In the genomic region with DNA sequence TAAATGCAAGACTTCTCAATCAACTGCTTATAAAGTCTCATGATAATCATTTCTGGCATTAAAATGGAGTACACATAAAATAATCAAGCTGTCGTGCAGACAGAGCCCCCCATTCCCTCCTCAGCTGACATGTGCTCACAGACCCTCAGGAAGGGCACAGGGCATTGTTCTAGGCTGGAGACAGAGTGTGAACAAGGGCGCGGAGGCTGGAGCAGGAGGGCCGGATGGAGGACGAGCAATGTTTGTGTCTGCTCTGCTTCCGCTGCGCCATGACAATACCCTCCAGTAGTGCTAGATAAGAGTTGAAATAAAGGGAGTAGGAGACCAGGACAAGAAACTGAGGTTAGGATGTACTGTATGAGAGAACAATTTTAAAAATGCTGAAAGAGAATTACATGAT, we compare ENCODE assay signal across 29 mouse cellular contexts. TPM values are rescaled to one million over a fixed set of nuclear protein-coding genes. Genes with fewer than 3 reads are reported as not detected.
DNase-seq lines count a peak whose midpoint lies in the region; ATAC-seq and TF ChIP-seq lines count a peak whose summit lies in the region.
"Had no signal": no experiment of that assay in that cellular context is flagged by ENCODE, and none has a peak within 500 bp of the region (broad histone marks: within the 10 kb centered on the region; RNA-seq: fewer than 3 reads in every experiment).

No protein-coding gene starts in this region.

- H3K27ac ChIP-seq in forebrain, embryonic 13.5 days: no peak overlapping the region
- H3K27ac ChIP-seq in forebrain, embryonic 12.5 days: no peak overlapping the region
- no peak overlapping the region for H3K27ac ChIP-seq in lung, postnatal 0 days (ENCODE audit: low read length)
- no peak overlapping the region for H3K27ac ChIP-seq in kidney, embryonic 14.5 days (ENCODE audit: low read depth, low read length)
- H3K27ac ChIP-seq: embryonic facial prominence, embryonic 12.5 days; hindbrain, embryonic 13.5 days; liver, embryonic 12.5 days; stomach, embryonic 15.5 days had no signal

- H3K4me1 ChIP-seq in forebrain, embryonic 13.5 days: peaks cover 28% of the 10 kb centered on the region
- peaks cover 14% of the 10 kb centered on the region for H3K4me1 ChIP-seq in forebrain, embryonic 12.5 days
- H3K4me1 ChIP-seq in lung, postnatal 0 days (ENCODE audit: insufficient read depth, low read depth, low read length): no peaks in the 10 kb centered on the region
- H3K4me1 ChIP-seq in kidney, embryonic 14.5 days (ENCODE audit: control insufficient read depth, insufficient read depth, low read length): peaks cover 8% of the 10 kb centered on the region

- ATAC-seq in forebrain, embryonic 13.5 days: peak; percentile 48; the same call in 1 of the 2 replicates
- no peak for ATAC-seq in forebrain, embryonic 12.5 days (ENCODE audit: low FRiP score)
- ATAC-seq in lung, postnatal 0 days: peak; percentile 45; the same call in 1 of the 2 replicates
- no peak for ATAC-seq in megakaryocyte-erythroid progenitor cell, adult 5-6 weeks (replicated peaks; ENCODE audit: low FRiP score, low TSS enrichment, poor library complexity, severe bottlenecking)
- ATAC-seq in kidney, embryonic 14.5 days (ENCODE audit: low FRiP score, low TSS enrichment): no peak
- ATAC-seq: intestine, embryonic 16.5 days; liver, embryonic 12.5 days; midbrain, embryonic 16.5 days had no signal

- WGBS in forebrain, embryonic 13.5 days: 70% methylated on average over 7 of the region's 7 CpGs
- 72% methylated on average over 7 of the region's 7 CpGs for WGBS in forebrain, embryonic 12.5 days
- 49% methylated on average over 7 of the region's 7 CpGs for WGBS in lung, postnatal 0 days
- 81% methylated on average over 7 of the region's 7 CpGs for WGBS in kidney, embryonic 14.5 days

- H3K4me2 ChIP-seq in forebrain, embryonic 13.5 days: no peak overlapping the region
- H3K4me2 ChIP-seq in forebrain, embryonic 12.5 days: no peak overlapping the region
- no peak overlapping the region for H3K4me2 ChIP-seq in lung, postnatal 0 days (replicated peaks; ENCODE audit: low read depth, low read length)
- no peak overlapping the region for H3K4me2 ChIP-seq in kidney, embryonic 14.5 days (replicated peaks; ENCODE audit: low read depth, low read length)
- H3K4me2 ChIP-seq: embryonic facial prominence, embryonic 12.5 days; heart, embryonic 11.5 days; hindbrain, embryonic 13.5 days; liver, embryonic 12.5 days; midbrain, embryonic 11.5 days; stomach, embryonic 15.5 days had no signal

- H3K9ac ChIP-seq in forebrain, embryonic 13.5 days: no peak overlapping the region
- H3K9ac ChIP-seq in forebrain, embryonic 12.5 days: no peak overlapping the region
- H3K9ac ChIP-seq in lung, postnatal 0 days (replicated peaks; ENCODE audit: low read depth): no peak overlapping the region
- H3K9ac ChIP-seq in kidney, embryonic 14.5 days (ENCODE audit: low read depth, low read length): no peak overlapping the region
- H3K9ac ChIP-seq: embryonic facial prominence, embryonic 12.5 days; hindbrain, embryonic 13.5 days; liver, embryonic 12.5 days; liver, postnatal 0 days; stomach, embryonic 15.5 days had no signal

- no peaks in the 10 kb centered on the region for H3K9me3 ChIP-seq in forebrain, embryonic 13.5 days (replicated peaks)
- H3K9me3 ChIP-seq in forebrain, embryonic 12.5 days: no peaks in the 10 kb centered on the region
- no peaks in the 10 kb centered on the region for H3K9me3 ChIP-seq in lung, postnatal 0 days (ENCODE audit: low read length)
- H3K9me3 ChIP-seq in kidney, embryonic 14.5 days (ENCODE audit: control insufficient read depth, low read length): no peaks in the 10 kb centered on the region
- H3K9me3 ChIP-seq: embryonic facial prominence, embryonic 12.5 days; hindbrain, embryonic 13.5 days; liver, embryonic 12.5 days; stomach, embryonic 15.5 days had no signal

- peaks cover 6% of the 10 kb centered on the region for H3K36me3 ChIP-seq in forebrain, embryonic 13.5 days (ENCODE audit: poor library complexity, severe bottlenecking)
- no peaks in the 10 kb centered on the region for H3K36me3 ChIP-seq in forebrain, embryonic 12.5 days (replicated peaks)
- H3K36me3 ChIP-seq in lung, postnatal 0 days (ENCODE audit: insufficient read depth, low read length): no peaks in the 10 kb centered on the region
- no peaks in the 10 kb centered on the region for H3K36me3 ChIP-seq in kidney, embryonic 14.5 days (ENCODE audit: control insufficient read depth, insufficient read depth, low read length)
- H3K36me3 ChIP-seq: hindbrain, embryonic 13.5 days; liver, embryonic 12.5 days; stomach, embryonic 15.5 days had no signal

- H3K4me3 ChIP-seq in forebrain, embryonic 13.5 days: no peak overlapping the region
- no peak overlapping the region for H3K4me3 ChIP-seq in forebrain, embryonic 12.5 days (replicated peaks)
- H3K4me3 ChIP-seq in lung, postnatal 0 days (ENCODE audit: low read depth, low read length): no peak overlapping the region
- no peak overlapping the region for H3K4me3 ChIP-seq in kidney, embryonic 14.5 days (ENCODE audit: low read length)
- H3K4me3 ChIP-seq: embryonic facial prominence, embryonic 12.5 days; hindbrain, embryonic 13.5 days; liver, embryonic 12.5 days; stomach, embryonic 15.5 days had no signal

- peak; percentile 59 for DNase-seq in R1 (ENCODE audit: low read depth, low spot score)
- DNase-seq in lung, postnatal 0 days (ENCODE audit: low spot score): no peak
- DNase-seq in lung, postnatal 4 days: peak; percentile 29 to 58
- DNase-seq: adrenal gland, postnatal 25 days; cerebellum, adult 11-12 months; cerebellum, adult 9-11 months; embryo, embryonic 11 days; gastrocnemius, postnatal 14 days; heart, adult 18-20 months; heart, postnatal 4 days; kidney, adult 8-10 months; left cerebral cortex, postnatal 4 days; liver, postnatal 0 days; right cerebral cortex, postnatal 25 days; thymus, postnatal 14 days had no signal

- TF ChIP-seq CTCF in lung, postnatal 0 days (IDR thresholded peaks at IDR 0.05): no peak

- peak; percentile 58; the same call in 1 of the 2 replicates for TF ChIP-seq EP300 in lung, postnatal 0 days (IDR thresholded peaks at IDR 0.05)

- H3K27me3 ChIP-seq in forebrain, embryonic 13.5 days: no peaks in the 10 kb centered on the region
- no peaks in the 10 kb centered on the region for H3K27me3 ChIP-seq in forebrain, embryonic 12.5 days
- H3K27me3 ChIP-seq in lung, postnatal 0 days (replicated peaks; ENCODE audit: insufficient read depth, low read length): no peaks in the 10 kb centered on the region
- no peaks in the 10 kb centered on the region for H3K27me3 ChIP-seq in kidney, embryonic 14.5 days (ENCODE audit: control insufficient read depth, insufficient read depth, low read length)
- H3K27me3 ChIP-seq: CH12.LX; embryonic facial prominence, embryonic 12.5 days; hindbrain, embryonic 13.5 days; liver, embryonic 12.5 days; Patski; stomach, embryonic 15.5 days had no signal

RNA-seq across cellular contexts. Expression of a gene that starts 46.3 kb away (rescaled TPM):
- 10.6 and 10.9 TPM in 2 replicates for polyA plus RNA-seq in forebrain, embryonic 13.5 days (2015; fragmentation: Nextera tagmentation; extraction: Ambion mirVana)
- 9.2 and 10.0 TPM in 2 replicates for polyA plus RNA-seq in forebrain, embryonic 12.5 days (2016; fragmentation: Nextera tagmentation; extraction: Ambion mirVana)
- 5.9 and 7.7 TPM in 2 replicates for polyA plus RNA-seq in lung, postnatal 0 days (2015; fragmentation: Nextera tagmentation; extraction: Ambion mirVana)
- 12.5 and 18.9 TPM in 2 replicates for total RNA-seq in megakaryocyte-erythroid progenitor cell, adult 5-6 weeks (2014; fragmentation: Nextera tagmentation)
- total RNA-seq in megakaryocyte-erythroid progenitor cell, adult 5-6 weeks (2017): 8.9 and 12.4 TPM in 2 replicates
- 11.7 and 14.8 TPM in 2 replicates for polyA plus RNA-seq in kidney, embryonic 14.5 days (2014; fragmentation: Nextera tagmentation; extraction: Ambion mirVana)
- total RNA-seq: CH12.LX had no signal

Comparison
In these comparisons a context has a peak if more than half of its experiments do, and no peak if none do; other contexts are left out.
1. ATAC-seq: peak in forebrain, embryonic 13.5 days (single experiment) and lung, postnatal 0 days (single experiment); none in forebrain, embryonic 12.5 days (single experiment), megakaryocyte-erythroid progenitor cell, adult 5-6 weeks (single experiment) and kidney, embryonic 14.5 days (single experiment).